Mouse (Mus musculus) CH12.LX (cell line): ENCODE results near the gene Zfp266.

Source experiments
- POLR2A ChIP-seq: IDR thresholded peaks from 2 replicates; pipeline ENCODE4 v1.6.1; 2011; ENCODE audit warnings: low read depth, mild to moderate bottlenecking, improper control_type of control experiment, low read length
- POLR2AphosphoS2 ChIP-seq: IDR thresholded peaks from 2 replicates; pipeline ENCODE4 v1.6.1; 2011; ENCODE audit warnings: low read depth, low read length, improper control_type of control experiment
- ZMIZ1 ChIP-seq: IDR thresholded peaks from 2 replicates; pipeline ENCODE4 v1.6.1; 2012; ENCODE audit warnings: low read depth, mild to moderate bottlenecking, inconsistent platforms, low read length, improper control_type of control experiment

- no peak for TF ChIP-seq ZMIZ1
- no peak for TF ChIP-seq POLR2AphosphoS2
- no peak for TF ChIP-seq POLR2A
Observed at GRCm38 (mm10) chr9:20493281-20493680, 27.9 kb downstream of the Zfp266 start.
